In the genomic region with DNA sequence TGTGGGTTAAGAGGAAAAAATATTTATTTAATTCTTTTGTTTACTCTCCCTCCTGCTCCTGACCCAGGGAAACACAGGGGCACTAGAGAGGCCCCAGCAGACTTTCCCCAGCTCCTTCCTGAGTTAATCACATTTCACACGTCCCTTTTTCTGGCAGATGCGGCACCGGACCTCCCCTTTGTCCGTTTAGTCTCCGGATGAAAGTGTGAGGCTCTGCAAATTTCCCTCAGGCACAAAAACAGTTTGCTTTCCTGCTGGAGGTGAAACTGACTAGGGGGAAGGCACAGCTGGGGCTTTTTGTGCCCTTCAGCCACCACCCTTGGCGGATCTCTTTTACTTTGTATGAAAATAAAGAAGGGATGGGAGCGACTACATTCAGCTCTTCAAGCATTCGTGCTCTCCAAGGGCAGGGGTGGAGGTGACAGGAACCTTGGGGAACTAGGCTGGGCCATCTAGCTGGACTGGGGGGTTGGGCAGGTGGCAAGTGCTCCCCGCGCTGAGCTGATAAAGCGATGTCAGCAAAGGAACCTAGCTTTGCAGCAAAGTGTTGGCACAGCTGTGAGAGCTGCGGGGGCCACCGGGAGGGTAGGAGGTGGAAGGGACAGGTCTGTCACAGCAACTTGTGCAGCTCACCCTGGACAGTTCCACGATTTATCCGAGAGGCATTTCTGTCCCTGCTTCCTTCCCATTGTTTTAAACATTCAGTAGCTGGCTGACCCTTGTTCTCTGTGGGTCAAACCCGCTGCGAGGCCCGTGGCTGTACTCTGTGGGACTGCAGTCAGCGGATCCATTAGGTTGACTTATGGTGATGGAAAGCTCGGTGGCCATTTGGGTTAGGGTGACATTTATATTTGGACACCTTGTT, we compare ENCODE assay signal across 9 mouse cellular contexts.
DNase-seq lines count a peak whose midpoint lies in the region; ATAC-seq and TF ChIP-seq lines count a peak whose summit lies in the region.
"Had no signal": no experiment of that assay in that cellular context is flagged by ENCODE, and none has a peak within 500 bp of the region (broad histone marks: within the 10 kb centered on the region; RNA-seq: fewer than 3 reads in every experiment).

No protein-coding gene starts in this region.

- ATAC-seq in heart, embryonic 15.5 days (replicated peaks; ENCODE audit: insufficient number of reproducible peaks, insufficient read depth, low FRiP score, low read depth) = peak; percentile 77
- peak; percentile 83 for ATAC-seq in heart, embryonic 16.5 days (replicated peaks; ENCODE audit: extremely low read depth, insufficient read depth, low FRiP score)
- peak; percentile 87 for ATAC-seq in midbrain, embryonic 11.5 days (ENCODE audit: low FRiP score)

- no peak for TF ChIP-seq POLR2A in cerebellum, adult 2 months (IDR thresholded peaks at IDR 0.05; ENCODE audit: borderline replicate concordance, insufficient read depth, low read length)

- no peaks in the 10 kb centered on the region for H3K27me3 ChIP-seq in heart, embryonic 15.5 days
- H3K27me3 ChIP-seq in heart, embryonic 16.5 days (ENCODE audit: control insufficient read depth, insufficient read depth, low read length) = no peaks in the 10 kb centered on the region
- peaks cover 5% of the 10 kb centered on the region; the same call in 1 of the 2 replicates for H3K27me3 ChIP-seq in midbrain, embryonic 11.5 days (ENCODE audit: control insufficient read depth, insufficient read depth, low read length)
- no peaks in the 10 kb centered on the region for H3K27me3 ChIP-seq in cerebellum, adult 2 months (ENCODE audit: control insufficient read depth, insufficient read depth, low read length)

- H3K36me3 ChIP-seq in heart, embryonic 15.5 days = no peaks in the 10 kb centered on the region
- no peaks in the 10 kb centered on the region for H3K36me3 ChIP-seq in heart, embryonic 16.5 days (ENCODE audit: control insufficient read depth, insufficient read depth)
- H3K36me3 ChIP-seq in midbrain, embryonic 11.5 days (ENCODE audit: control insufficient read depth, insufficient read depth, low read length) = no peaks in the 10 kb centered on the region

- no peak for TF ChIP-seq CTCF in cerebellum, adult 2 months (IDR thresholded peaks at IDR 0.05; ENCODE audit: borderline replicate concordance, insufficient read depth, low read depth, low read length)

- H3K27ac ChIP-seq in heart, embryonic 15.5 days = peak overlapping the region; percentile 36; the same call in 1 of the 2 replicates
- peak overlapping the region; percentile 50 for H3K27ac ChIP-seq in heart, embryonic 16.5 days (ENCODE audit: low read length)
- H3K27ac ChIP-seq in midbrain, embryonic 11.5 days (ENCODE audit: low read depth, low read length) = peak overlapping the region; percentile 78
- H3K27ac ChIP-seq in cerebellum, adult 2 months (ENCODE audit: insufficient read depth, low read length) = no peak overlapping the region

- no peaks in the 10 kb centered on the region for H3K9me3 ChIP-seq in heart, embryonic 15.5 days (replicated peaks)
- no peaks in the 10 kb centered on the region for H3K9me3 ChIP-seq in heart, embryonic 16.5 days (replicated peaks; ENCODE audit: control insufficient read depth, low read length)
- no peaks in the 10 kb centered on the region for H3K9me3 ChIP-seq in midbrain, embryonic 11.5 days (ENCODE audit: control insufficient read depth, low read length)

- intact Hi-C loops in heart, postnatal 36 days (cut with DNase I) = no loop called here

- H3K9ac ChIP-seq in heart, embryonic 15.5 days = no peak overlapping the region
- peak overlapping the region; percentile 21; the same call in 1 of the 2 replicates for H3K9ac ChIP-seq in heart, embryonic 16.5 days (ENCODE audit: low read length)
- H3K9ac ChIP-seq in midbrain, embryonic 11.5 days (ENCODE audit: low read length) = peak overlapping the region; percentile 13; the same call in 1 of the 2 replicates

- H3K4me2 ChIP-seq in heart, embryonic 15.5 days = peak overlapping the region; percentile 50
- H3K4me2 ChIP-seq in heart, embryonic 16.5 days (ENCODE audit: low read depth, low read length) = peak overlapping the region; percentile 54
- peak overlapping the region; percentile 37 for H3K4me2 ChIP-seq in midbrain, embryonic 11.5 days

- DNase-seq in heart, postnatal 36 days = no peak
- DNase-seq in WW6 (ENCODE audit: low read depth, low spot score) = peak; percentile 34
- DNase-seq in midbrain, embryonic 11.5 days (ENCODE audit: low spot score, missing footprints) = peak; percentile 97
- no peak for DNase-seq in right cerebral cortex, adult 2 months (ENCODE audit: low spot score in 2 of 2)
- DNase-seq in spleen, postnatal 14 days (ENCODE audit: low spot score in 2 of 2) = no peak
- DNase-seq in cerebellum, adult 2 months = no peak
- DNase-seq: thymus, adult 18-20 months had no signal

- H3K4me1 ChIP-seq in heart, embryonic 15.5 days (replicated peaks) = peaks cover 16% of the 10 kb centered on the region
- peaks cover 16% of the 10 kb centered on the region for H3K4me1 ChIP-seq in heart, embryonic 16.5 days (ENCODE audit: control insufficient read depth, insufficient read depth, low read length)
- H3K4me1 ChIP-seq in midbrain, embryonic 11.5 days (ENCODE audit: control insufficient read depth, insufficient read depth, low read length) = peaks cover 26% of the 10 kb centered on the region
- peaks cover 3% of the 10 kb centered on the region for H3K4me1 ChIP-seq in cerebellum, adult 2 months (ENCODE audit: control insufficient read depth, insufficient read depth, low read length)

- peak overlapping the region; percentile 17; the same call in 1 of the 2 replicates for H3K4me3 ChIP-seq in heart, embryonic 15.5 days
- peak overlapping the region; percentile 17 for H3K4me3 ChIP-seq in heart, embryonic 16.5 days (ENCODE audit: low read length)
- no peak overlapping the region for H3K4me3 ChIP-seq in midbrain, embryonic 11.5 days (ENCODE audit: low read depth, low read length)
- no peak overlapping the region for H3K4me3 ChIP-seq in cerebellum, adult 2 months (replicated peaks; ENCODE audit: insufficient read depth, low read depth, low read length)

- WGBS in heart, embryonic 15.5 days = 4% methylated on average over 20 of the region's 20 CpGs
- 4% methylated on average over 20 of the region's 20 CpGs for WGBS in heart, embryonic 16.5 days
- under 1% methylated on average over 20 of the region's 20 CpGs for WGBS in midbrain, embryonic 11.5 days
- WGBS in cerebellum, adult 2 months = 9% methylated on average over 20 of the region's 20 CpGs

Comparison
In these comparisons a context has a peak if more than half of its experiments do, and no peak if none do; other contexts are left out.
1. H3K4me3 ChIP-seq: peak in heart, embryonic 15.5 days (single experiment) and heart, embryonic 16.5 days (single experiment); none in midbrain, embryonic 11.5 days (single experiment) and cerebellum, adult 2 months (single experiment).
2. DNase-seq: peak in WW6 (single experiment) and midbrain, embryonic 11.5 days (single experiment); none in heart, postnatal 36 days (0 of 2), right cerebral cortex, adult 2 months (0 of 2), spleen, postnatal 14 days (0 of 2) and cerebellum, adult 2 months (0 of 2).
3. Peak in every context shown above with its lines, with median percentiles within 50 percentile points of each other: ATAC-seq and H3K4me2 ChIP-seq.